Mouse (Mus musculus) heart, embryonic 14.5 days (tissue): ENCODE data around the gene Klhl40. TPM values are rescaled to one million over a fixed set of nuclear protein-coding genes. Genes with fewer than 3 reads are reported as not detected.

Experiments
- ATAC-seq: fragments of 200-750 bp; cut with Nextera tagmentation; 2 replicates; pipeline ENCODE4 v1.8.0; 2017; ENCODE audit warnings: low read depth, moderate TSS enrichment; ENCODE audit not compliant: insufficient number of reproducible peaks, insufficient read depth, low FRiP score
- H3K27ac ChIP-seq, 2 experiments: fragments of 200-500 bp in 1 of 2; fragments of 300-500 bp in 1 of 2; sonication (generic) in 1 of 2; replicated peaks in 1 of 2; 2 replicates each; pipeline ENCODE4 v1.5.1; 2012 to 2014; ENCODE audit warnings: low read depth in 2 of 2, low read length in 2 of 2, control low read depth in 1 of 2, mild to moderate bottlenecking in 1 of 2, mixed read lengths in 1 of 2; ENCODE audit not compliant: control insufficient read depth in 1 of 2, insufficient read depth in 1 of 2
- H3K27me3 ChIP-seq: fragments of 300-500 bp; sonication (generic); 2 replicates; pipeline ENCODE4 v1.6.1; 2014; ENCODE audit warnings: mild to moderate bottlenecking, low read length, control low read depth; ENCODE audit not compliant: control insufficient read depth, insufficient read depth
- H3K36me3 ChIP-seq: fragments of 300-500 bp; sonication (generic); 2 replicates; pipeline ENCODE4 v1.6.1; 2014; ENCODE audit warnings: mild to moderate bottlenecking, control low read depth, low read length, mixed read lengths; ENCODE audit not compliant: control insufficient read depth, insufficient read depth
- H3K4me1 ChIP-seq, 2 experiments: fragments of 200-500 bp in 1 of 2; fragments of 300-500 bp in 1 of 2; sonication (generic) in 1 of 2; 2 replicates each; pipeline ENCODE4 v1.6.1; 2012 to 2014; ENCODE audit warnings: low read length in 2 of 2, control low read depth in 1 of 2, mixed read lengths in 1 of 2; ENCODE audit not compliant: control insufficient read depth in 2 of 2, insufficient read depth in 2 of 2
- H3K4me2 ChIP-seq: fragments of 300-500 bp; sonication (generic); 2 replicates; pipeline ENCODE4 v1.6.1; 2014; ENCODE audit warnings: mild to moderate bottlenecking, low read length
- H3K4me3 ChIP-seq, 2 experiments: fragments of 200-500 bp in 1 of 2; fragments of 300-500 bp in 1 of 2; sonication (generic) in 1 of 2; 2 replicates each; pipeline ENCODE4 v1.5.1; 2012 to 2014; ENCODE audit warnings: low read length in 2 of 2, mild to moderate bottlenecking in 2 of 2, control low read depth in 1 of 2, low read depth in 1 of 2, moderate library complexity in 1 of 2; ENCODE audit not compliant: control insufficient read depth in 1 of 2, insufficient read depth in 1 of 2
- H3K9ac ChIP-seq: fragments of 300-500 bp; sonication (generic); 2 replicates; pipeline ENCODE4 v1.6.1; 2014; ENCODE audit warnings: mild to moderate bottlenecking, low read length
- H3K9me3 ChIP-seq: fragments of 300-500 bp; sonication (generic); 2 replicates; pipeline ENCODE4 v1.6.1; 2016; ENCODE audit warnings: low read length, control low read depth; ENCODE audit not compliant: control insufficient read depth
- whole genome bisulfite sequencing: fragments of 180-500 bp; shearing (Covaris S2); extraction: QIAGEN DNeasy Blood & Tissue Kit; methylation state at CpG from one replicate; pipeline ENCODE4 v1.1.7; 2014; 5-methylcytosine and 5-hydroxymethylcytosine counted together
- polyA plus RNA-seq: library from polyadenylated mRNA; unstranded; fragments of >200 nt; fragmentation: Nextera tagmentation; extraction: Ambion mirVana; gene quantifications from 2 replicates; pipeline ENCODE4 v1.2.1, GENCODE M21; 2014

Gene Klhl40
- polyA plus RNA-seq = 3.6 and 3.8 TPM in 2 replicates

DNA sequence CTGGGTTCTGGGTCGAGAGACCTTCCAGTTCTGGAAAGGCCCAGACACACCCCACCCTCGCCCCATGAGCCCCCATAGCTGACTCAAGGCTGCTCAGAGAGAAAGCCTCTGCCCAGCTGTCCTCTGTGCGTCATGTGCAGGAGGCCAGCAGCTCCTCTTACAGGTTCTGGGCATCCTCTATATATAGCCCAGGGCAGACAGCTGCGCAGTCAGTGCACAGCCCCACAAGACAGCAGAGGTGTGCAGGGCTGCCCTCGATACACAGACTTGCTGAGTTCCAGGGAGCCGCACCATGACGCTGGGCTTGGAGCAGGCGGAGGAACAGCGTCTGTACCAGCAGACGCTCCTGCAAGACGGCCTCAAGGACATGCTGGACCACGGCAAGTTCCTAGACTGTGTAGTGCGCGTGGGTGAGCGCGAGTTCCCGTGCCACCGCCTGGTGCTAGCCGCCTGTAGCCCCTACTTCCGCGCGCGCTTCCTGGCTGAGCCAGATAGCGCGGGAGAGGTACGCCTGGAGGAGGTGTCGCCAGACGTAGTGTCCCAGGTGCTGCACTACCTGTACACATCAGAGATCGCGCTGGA is at the start of gene Klhl40:
TSS of gene Klhl40 (plus strand) at position 124 of the 582 bp plus-strand sequence.
- peaks cover 38% of the 10 kb centered on the region for H3K27me3 ChIP-seq
- peak within 1 kb of the TSS; percentile 35 to 56; a peak in 2 of 4 replicates for H3K27ac ChIP-seq
- WGBS = 11% methylated on average over 30 of the region's 30 CpGs
- ATAC-seq = peak; percentile 74
- H3K4me1 ChIP-seq = peaks cover 25 to 31% of the 10 kb centered on the region in 2 experiments
- H3K4me3 ChIP-seq = peak within 1 kb of the TSS; percentile 23 to 38
- H3K36me3 ChIP-seq = no peaks in the 10 kb centered on the region
- H3K9me3 ChIP-seq = no peaks in the 10 kb centered on the region
- H3K9ac ChIP-seq = peak within 1 kb of the TSS; percentile 18
- H3K4me2 ChIP-seq = peak within 1 kb of the TSS; percentile 76

DNA sequence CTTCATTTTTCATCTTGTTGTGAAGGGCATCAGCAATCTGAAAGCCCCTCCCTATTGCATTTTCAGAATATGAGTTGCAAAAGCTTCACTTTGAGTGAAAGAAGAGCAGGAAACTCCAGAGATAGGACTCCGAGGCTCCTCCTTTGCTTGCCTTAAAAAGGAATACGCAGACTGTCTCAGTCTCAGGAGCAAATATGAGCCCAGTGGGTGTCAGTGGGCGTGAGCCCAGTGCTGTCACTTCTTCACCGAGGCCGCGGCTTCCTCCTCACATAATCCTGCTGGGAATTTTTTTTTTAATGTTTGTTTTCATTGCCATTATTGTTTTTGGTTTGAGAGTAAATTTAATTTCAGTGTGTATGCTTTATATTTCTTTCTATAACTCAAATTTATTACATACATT is 36.9 kb upstream of the Klhl40 start:
- H3K27ac ChIP-seq = no peak overlapping the region

DNA sequence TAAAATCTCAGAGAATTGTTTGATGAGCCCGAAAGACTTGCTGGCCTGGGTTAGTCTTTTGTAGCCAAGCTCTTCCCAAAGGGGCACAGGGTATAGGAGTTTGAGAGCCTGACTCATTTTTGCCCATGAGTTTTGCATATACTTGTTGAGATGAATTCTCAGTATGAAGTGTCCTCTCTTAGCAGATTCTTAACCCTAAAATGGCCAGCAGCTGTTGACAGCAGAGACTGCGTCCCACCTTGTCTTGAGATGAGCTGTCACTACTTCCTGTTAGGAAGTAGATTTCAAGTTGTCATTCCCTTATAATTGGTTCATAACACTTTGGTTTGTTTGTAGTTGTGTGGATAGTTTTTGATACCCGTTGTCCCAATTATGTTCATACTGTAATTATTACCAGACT is 36.2 kb upstream of the Klhl40 start:
- WGBS = 85% methylated on average over 3 of the region's 3 CpGs
- H3K4me1 ChIP-seq = 0 out of 4 replicates have a peak, but pooled peaks cover 0 to 8% of the 10 kb centered on the region in 2 experiments
- no peak for ATAC-seq
- no peak overlapping the region for H3K4me2 ChIP-seq
- H3K27ac ChIP-seq = no peak overlapping the region
- no peak overlapping the region for H3K9ac ChIP-seq
- peaks cover 72% of the 10 kb centered on the region for H3K36me3 ChIP-seq
- H3K27me3 ChIP-seq = no peaks in the 10 kb centered on the region
- H3K4me3 ChIP-seq = no peak overlapping the region
- H3K9me3 ChIP-seq = no peaks in the 10 kb centered on the region

More for the DNA sequence above, 36.9 kb upstream of the Klhl40 start:
- ATAC-seq = no peak
- no peak overlapping the region for H3K4me2 ChIP-seq
- WGBS = 89% methylated on average over 6 of the region's 6 CpGs
- no peak overlapping the region for H3K9ac ChIP-seq
- no peaks in the 10 kb centered on the region for H3K27me3 ChIP-seq
- peaks cover 72% of the 10 kb centered on the region for H3K36me3 ChIP-seq
- no peaks in the 10 kb centered on the region for H3K9me3 ChIP-seq
- 0 out of 4 replicates have a peak, but pooled peaks cover 0 to 8% of the 10 kb centered on the region in 2 experiments for H3K4me1 ChIP-seq
- H3K4me3 ChIP-seq = no peak overlapping the region

DNA sequence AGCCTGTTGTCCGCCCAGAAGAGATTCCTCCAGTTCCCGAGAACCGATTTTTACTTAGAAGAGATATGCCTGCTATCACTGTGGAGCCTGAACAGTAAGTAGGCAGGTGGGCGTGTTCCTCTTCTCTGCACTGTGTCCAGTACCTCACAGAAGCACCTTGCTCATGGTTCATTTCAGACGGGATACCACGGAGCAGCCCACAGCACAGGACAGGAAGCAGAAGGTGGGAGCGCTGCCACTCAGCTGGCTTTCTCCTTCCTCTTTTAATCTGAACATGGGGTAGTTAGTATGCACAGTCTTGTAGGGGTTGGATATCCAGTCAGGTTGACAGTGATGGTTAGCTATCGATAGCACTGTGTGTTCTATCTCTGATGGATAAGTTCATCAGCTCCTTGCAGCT is 33.4 kb upstream of the Klhl40 start:
- H3K9ac ChIP-seq = no peak overlapping the region
- H3K27ac ChIP-seq = no peak overlapping the region
- H3K9me3 ChIP-seq = no peaks in the 10 kb centered on the region
- peaks cover 0 to 8% of the 10 kb centered on the region in 2 experiments; a peak in 1 of 4 replicates for H3K4me1 ChIP-seq
- H3K27me3 ChIP-seq = no peaks in the 10 kb centered on the region
- H3K4me2 ChIP-seq = no peak overlapping the region
- no peak overlapping the region for H3K4me3 ChIP-seq
- no peak for ATAC-seq
- WGBS = 83% methylated on average over 8 of the region's 8 CpGs
- H3K36me3 ChIP-seq = peaks cover 93% of the 10 kb centered on the region

DNA sequence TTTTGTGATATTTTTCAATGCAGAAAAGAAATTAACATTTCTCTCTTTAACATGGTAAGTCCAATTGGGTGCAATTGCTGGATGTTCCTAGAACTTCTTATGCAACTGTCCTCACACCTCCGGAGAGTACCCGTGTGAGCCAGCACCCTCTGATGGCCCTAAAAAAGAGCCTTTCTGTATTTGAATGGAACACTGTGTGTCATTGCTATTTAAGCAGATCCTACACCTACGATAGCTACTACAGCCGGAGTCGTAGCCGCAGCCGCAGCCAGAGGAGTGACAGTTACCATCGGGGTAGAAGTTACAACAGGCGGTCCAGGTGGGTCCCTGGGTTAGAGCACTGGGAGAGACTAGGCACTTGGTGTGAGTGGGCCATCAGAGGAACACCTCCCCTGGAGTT is 24.6 kb upstream of the Klhl40 start:
- no peak overlapping the region for H3K4me2 ChIP-seq
- 95% methylated on average over 9 of the region's 9 CpGs for WGBS
- no peak for ATAC-seq

DNA sequence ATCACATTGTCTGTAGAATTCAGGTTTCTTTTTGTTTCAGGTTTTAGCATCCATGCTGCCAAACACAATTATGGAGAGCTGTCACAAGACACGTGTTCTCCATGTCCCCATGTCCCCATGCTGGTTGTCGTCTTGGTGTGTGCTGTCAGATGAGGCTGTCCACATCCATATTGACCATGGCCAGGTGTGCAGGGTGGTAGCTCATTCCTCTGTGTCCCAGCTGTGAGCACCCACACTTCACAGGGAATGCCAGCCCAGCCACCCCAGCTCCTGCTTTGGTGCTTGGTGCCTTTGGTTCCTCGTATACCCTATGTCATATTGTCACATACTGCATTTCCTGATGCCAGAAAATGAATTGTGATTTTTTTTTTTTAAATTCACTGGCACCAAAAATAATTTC is 22.8 kb upstream of the Klhl40 start:
- Histone ChIP-seq H3K9me3 (no peaks in the 10 kb centered on the region), H3K27ac (no peak overlapping the region), H3K4me3 (no peak overlapping the region), H3K9ac (no peak overlapping the region), H3K4me2 (no peak overlapping the region), H3K27me3 (no peaks in the 10 kb centered on the region), H3K36me3 (peaks cover 74% of the 10 kb centered on the region), H3K4me1 (peaks cover 6 to 11% of the 10 kb centered on the region in 2 experiments)
- 89% methylated on average over 3 of the region's 3 CpGs for WGBS
- ATAC-seq = no peak

More for the DNA sequence above, 24.6 kb upstream of the Klhl40 start:
- Histone ChIP-seq H3K27ac (no peak overlapping the region), H3K4me3 (no peak overlapping the region), H3K9ac (no peak overlapping the region), H3K27me3 (no peaks in the 10 kb centered on the region), H3K9me3 (no peaks in the 10 kb centered on the region), H3K4me1 (no peaks in the 10 kb centered on the region; a peak in 1 of 4 replicates), H3K36me3 (peaks cover 92% of the 10 kb centered on the region)

DNA sequence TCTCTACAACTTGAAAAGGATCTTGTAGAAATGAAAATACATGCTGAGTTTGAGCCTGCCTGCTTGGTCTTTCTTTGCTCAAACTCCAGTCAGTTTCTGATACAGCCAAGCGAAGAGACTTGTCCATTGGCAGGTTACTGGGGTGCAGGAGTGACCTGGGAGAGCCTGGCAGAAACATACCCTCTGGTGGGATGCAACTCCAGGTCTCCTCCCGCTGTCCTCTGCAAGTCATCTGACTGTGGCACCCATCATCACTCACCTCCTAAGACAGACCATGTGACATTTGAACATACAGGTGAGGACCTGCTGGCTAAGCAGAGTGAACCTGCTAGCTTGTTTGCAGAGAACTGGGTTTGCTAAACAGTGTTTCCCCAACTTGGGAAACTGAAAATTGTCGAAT is 20.6 kb upstream of the Klhl40 start:
- Histone ChIP-seq H3K36me3 (peaks cover 52% of the 10 kb centered on the region), H3K27me3 (no peaks in the 10 kb centered on the region), H3K27ac (no peak overlapping the region), H3K9me3 (no peaks in the 10 kb centered on the region), H3K9ac (no peak overlapping the region), H3K4me1 (peaks cover 15 to 25% of the 10 kb centered on the region in 2 experiments), H3K4me3 (no peak overlapping the region), H3K4me2 (no peak overlapping the region)
- WGBS = 81% methylated on average over 3 of the region's 3 CpGs
- no peak for ATAC-seq

DNA sequence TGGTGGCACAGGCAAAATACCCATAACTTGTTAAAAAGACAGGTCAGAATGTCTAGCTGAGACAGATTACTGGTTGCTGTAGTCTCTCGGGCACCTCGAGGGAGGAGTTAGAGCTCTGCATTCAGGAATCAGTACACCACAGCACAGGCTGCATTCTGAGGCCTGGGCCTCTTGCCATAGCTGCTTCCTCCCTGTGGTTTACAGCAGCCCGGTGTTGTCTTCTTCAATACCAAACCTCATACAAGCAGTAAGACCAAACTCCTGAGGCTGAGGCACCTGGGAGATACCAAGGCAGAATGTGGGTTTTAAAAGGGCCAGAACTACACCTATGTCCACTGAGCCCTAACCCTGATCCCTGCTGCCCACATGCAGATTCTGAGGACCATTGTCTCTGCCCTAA is 20.0 kb upstream of the Klhl40 start:
- H3K4me3 ChIP-seq = no peak overlapping the region
- no peak for ATAC-seq
- WGBS = 64% methylated on average over 3 of the region's 3 CpGs
- H3K4me2 ChIP-seq = no peak overlapping the region
- H3K9ac ChIP-seq = peak overlapping the region; percentile 17; the same call in 1 of the 2 replicates
- H3K27ac ChIP-seq = no peak overlapping the region; a peak in 1 of 4 replicates
- H3K27me3 ChIP-seq = no peaks in the 10 kb centered on the region
- no peaks in the 10 kb centered on the region for H3K9me3 ChIP-seq
- H3K36me3 ChIP-seq = peaks cover 49% of the 10 kb centered on the region
- H3K4me1 ChIP-seq = peaks cover 15 to 30% of the 10 kb centered on the region in 2 experiments
